Mouse (Mus musculus) CD4-positive, CD25-positive, alpha-beta regulatory T cell, adult 2 months (primary cell): ENCODE measurements around the gene Epb41l1.

Experiments used
- DNase-seq: peaks from one replicate; pipeline ENCODE4 v3.0.0-alpha.2; 2012; ENCODE audit warnings: low read depth, low spot score

Epb41l1 gene

GRCm38 (mm10) chr2:156423672-156424071 lies 3.0 kb downstream of the Epb41l1 start:
- DNase-seq: no peak

- no peak for DNase-seq
Measured at GRCm38 (mm10) chr2:156425618-156426017, 4.9 kb downstream of the Epb41l1 start.

GRCm38 (mm10) chr2:156426151-156426550 lies 5.4 kb downstream of the Epb41l1 start:
- no peak for DNase-seq

- no peak for DNase-seq
Measured at GRCm38 (mm10) chr2:156429836-156430235, 9.1 kb downstream of the Epb41l1 start.

- DNase-seq: no peak
Measured at GRCm38 (mm10) chr2:156430326-156430725, 9.6 kb downstream of the Epb41l1 start.

- peak; percentile 13 for DNase-seq
Measured at GRCm38 (mm10) chr2:156431409-156431808, 10.7 kb downstream of the Epb41l1 start.

- no peak for DNase-seq
Measured at GRCm38 (mm10) chr2:156432086-156432485, 11.4 kb downstream of the Epb41l1 start.

- no peak for DNase-seq
Measured at GRCm38 (mm10) chr2:156432874-156433868, 12.5 kb downstream of the Epb41l1 start.

- no peak for DNase-seq
Measured at GRCm38 (mm10) chr2:156437637-156438036, 16.9 kb downstream of the Epb41l1 start.

- no peak for DNase-seq
Measured at GRCm38 (mm10) chr2:156439666-156440462, 19.2 kb downstream of the Epb41l1 start.

GRCm38 (mm10) chr2:156441909-156442308 lies 21.2 kb downstream of the Epb41l1 start:
- DNase-seq: no peak

GRCm38 (mm10) chr2:156443323-156443722 lies 22.6 kb downstream of the Epb41l1 start:
- no peak for DNase-seq

- DNase-seq: no peak
Measured at GRCm38 (mm10) chr2:156446489-156447035, 25.9 kb downstream of the Epb41l1 start.

- no peak for DNase-seq
Measured at GRCm38 (mm10) chr2:156447413-156448295, 26.9 kb downstream of the Epb41l1 start.

GRCm38 (mm10) chr2:156451225-156452148 lies 30.8 kb downstream of the Epb41l1 start:
- DNase-seq: no peak

- DNase-seq: no peak
Measured at GRCm38 (mm10) chr2:156452149-156452536, 31.4 kb downstream of the Epb41l1 start.

- DNase-seq: no peak
Measured at GRCm38 (mm10) chr2:156453822-156454221, 33.1 kb downstream of the Epb41l1 start.

- no peak for DNase-seq
Measured at GRCm38 (mm10) chr2:156455508-156456108, 34.9 kb downstream of the Epb41l1 start.
